Mouse (Mus musculus): ENCODE data around the gene Slc25a19. TPM values are rescaled to one million over a fixed set of nuclear protein-coding genes. Genes with fewer than 3 reads are reported as not detected.

Gene Slc25a19
- polyA plus RNA-seq, 1 experiment from 2014 or later: 56.1 TPM

Other genes with a start within 250 kb of the Slc25a19 start
- gene Cdr2l, start 246.4 kb downstream of the Slc25a19 start, polyA plus RNA-seq (2015; fragmentation: Nextera tagmentation; extraction: Ambion mirVana): 20.9 and 21.2 TPM in 2 replicates
- gene Mrpl58, start 224.5 kb downstream of the Slc25a19 start, polyA plus RNA-seq (2015; fragmentation: Nextera tagmentation; extraction: Ambion mirVana): 178 and 192 TPM in 2 replicates
- 722 and 770 TPM in 2 replicates for gene Atp5h, start 208.3 kb downstream of the Slc25a19 start, polyA plus RNA-seq (2015; fragmentation: Nextera tagmentation; extraction: Ambion mirVana)
- gene Kctd2, start 208.2 kb downstream of the Slc25a19 start, polyA plus RNA-seq (2015; fragmentation: Nextera tagmentation; extraction: Ambion mirVana): 23.6 and 26.3 TPM in 2 replicates
- gene Trim80, start 187.8 kb downstream of the Slc25a19 start, polyA plus RNA-seq (2015; fragmentation: Nextera tagmentation; extraction: Ambion mirVana): not detected in 2 replicates
- gene Slc16a5, start 165.8 kb downstream of the Slc25a19 start, polyA plus RNA-seq (2015; fragmentation: Nextera tagmentation; extraction: Ambion mirVana): 0.10 TPM in 1 of 2 replicates, not detected in the other
- gene Armc7, start 152.6 kb downstream of the Slc25a19 start, polyA plus RNA-seq (2015; fragmentation: Nextera tagmentation; extraction: Ambion mirVana): 15.6 and 16.1 TPM in 2 replicates
- 94.3 and 102 TPM in 2 replicates for gene Nt5c, start 136.4 kb downstream of the Slc25a19 start, polyA plus RNA-seq (2015; fragmentation: Nextera tagmentation; extraction: Ambion mirVana)
- 1,941 and 1,977 TPM in 2 replicates for gene Jpt1, start 113.9 kb downstream of the Slc25a19 start, polyA plus RNA-seq (2015; fragmentation: Nextera tagmentation; extraction: Ambion mirVana)
- 1,191 and 1,214 TPM in 2 replicates for gene Sumo2, start 92.0 kb downstream of the Slc25a19 start, polyA plus RNA-seq (2015; fragmentation: Nextera tagmentation; extraction: Ambion mirVana)
- 127 and 138 TPM in 2 replicates for gene Nup85, start 63.9 kb downstream of the Slc25a19 start, polyA plus RNA-seq (2015; fragmentation: Nextera tagmentation; extraction: Ambion mirVana)
- 70.3 and 73.6 TPM in 2 replicates for gene Mrps7, start 24.4 kb downstream of the Slc25a19 start, polyA plus RNA-seq (2015; fragmentation: Nextera tagmentation; extraction: Ambion mirVana)
- 28.1 and 28.2 TPM in 2 replicates for gene Gga3, start 24.2 kb downstream of the Slc25a19 start, polyA plus RNA-seq (2015; fragmentation: Nextera tagmentation; extraction: Ambion mirVana)
- gene Mif4gd, start 15.3 kb downstream of the Slc25a19 start, polyA plus RNA-seq (2015; fragmentation: Nextera tagmentation; extraction: Ambion mirVana): 9.1 and 11.4 TPM in 2 replicates
- gene Grb2, start 80.3 kb upstream of the Slc25a19 start, polyA plus RNA-seq (2015; fragmentation: Nextera tagmentation; extraction: Ambion mirVana): 180 and 199 TPM in 2 replicates
- gene Tmem94, start 137.1 kb upstream of the Slc25a19 start, polyA plus RNA-seq (2015; fragmentation: Nextera tagmentation; extraction: Ambion mirVana): 27.6 and 29.8 TPM in 2 replicates
- gene Caskin2, start 185.3 kb upstream of the Slc25a19 start, polyA plus RNA-seq (2015; fragmentation: Nextera tagmentation; extraction: Ambion mirVana): 7.8 and 7.9 TPM in 2 replicates
- 24.2 and 25.9 TPM in 2 replicates for gene Tsen54, start 186.4 kb upstream of the Slc25a19 start, polyA plus RNA-seq (2015; fragmentation: Nextera tagmentation; extraction: Ambion mirVana)
- 1.0 and 1.1 TPM in 2 replicates for gene Llgl2, start 195.8 kb upstream of the Slc25a19 start, polyA plus RNA-seq (2015; fragmentation: Nextera tagmentation; extraction: Ambion mirVana)
- gene Myo15b, start 230.1 kb upstream of the Slc25a19 start, polyA plus RNA-seq (2015; fragmentation: Nextera tagmentation; extraction: Ambion mirVana): 0.17 TPM in 1 of 2 replicates, not detected in the other